Mouse (Mus musculus): Measurements from ENCODE around the gene Kmt2e.

Kmt2e gene

GRCm38 (mm10) chr5:23497920-23498319 is 63.7 kb downstream of the Kmt2e start:
- no peak for DNase-seq (ENCODE audit: extremely low read depth, low read depth, low spot score)

DNA sequence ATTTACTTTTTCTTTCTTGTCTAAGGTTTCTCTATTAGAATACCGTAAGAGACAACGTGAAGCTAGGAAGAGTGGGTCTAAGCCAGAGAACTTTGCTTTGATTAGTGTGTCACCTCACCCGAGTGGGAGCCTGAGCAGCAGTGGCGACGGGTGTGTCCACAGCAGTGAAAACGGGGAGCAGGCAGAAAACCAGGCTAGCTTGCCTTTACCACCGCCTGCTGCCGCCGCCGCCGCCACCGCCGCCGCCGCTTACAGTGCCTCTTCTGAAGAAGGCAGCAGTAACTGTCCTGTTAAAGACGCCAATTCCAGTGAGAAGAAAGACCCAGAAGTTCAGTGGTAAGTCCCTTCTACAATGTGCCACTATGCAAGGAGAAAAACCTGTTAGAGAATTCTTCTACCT is 65.0 kb downstream of the Kmt2e start:
- no peak for DNase-seq (ENCODE audit: extremely low read depth, low read depth, low spot score)

DNA sequence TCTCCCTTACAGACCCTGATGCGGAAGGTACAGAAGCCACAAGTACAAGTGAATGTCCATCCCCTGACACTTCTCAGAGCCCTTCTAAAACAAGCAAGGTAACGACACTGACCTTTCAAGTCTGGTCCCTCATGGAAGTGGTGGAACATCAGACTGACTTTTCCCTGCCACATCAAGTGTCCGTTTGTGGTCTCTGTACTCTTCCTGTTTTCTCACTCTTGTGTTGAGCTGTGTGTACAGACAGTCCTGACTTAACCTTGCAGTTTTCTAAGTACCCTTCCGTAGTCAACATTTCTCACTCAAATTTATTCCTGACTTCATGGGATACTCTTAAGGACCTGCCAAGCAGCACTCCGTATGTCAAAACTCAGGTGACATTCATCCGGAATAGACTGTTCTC is 66.5 kb downstream of the Kmt2e start:
- no peak for DNase-seq (ENCODE audit: extremely low read depth, low read depth, low spot score)

- DNase-seq (ENCODE audit: extremely low read depth, low read depth, low spot score): no peak
These were observed 67.5 kb downstream of the Kmt2e start for GRCm38 (mm10) chr5:23501582-23502316.

DNA sequence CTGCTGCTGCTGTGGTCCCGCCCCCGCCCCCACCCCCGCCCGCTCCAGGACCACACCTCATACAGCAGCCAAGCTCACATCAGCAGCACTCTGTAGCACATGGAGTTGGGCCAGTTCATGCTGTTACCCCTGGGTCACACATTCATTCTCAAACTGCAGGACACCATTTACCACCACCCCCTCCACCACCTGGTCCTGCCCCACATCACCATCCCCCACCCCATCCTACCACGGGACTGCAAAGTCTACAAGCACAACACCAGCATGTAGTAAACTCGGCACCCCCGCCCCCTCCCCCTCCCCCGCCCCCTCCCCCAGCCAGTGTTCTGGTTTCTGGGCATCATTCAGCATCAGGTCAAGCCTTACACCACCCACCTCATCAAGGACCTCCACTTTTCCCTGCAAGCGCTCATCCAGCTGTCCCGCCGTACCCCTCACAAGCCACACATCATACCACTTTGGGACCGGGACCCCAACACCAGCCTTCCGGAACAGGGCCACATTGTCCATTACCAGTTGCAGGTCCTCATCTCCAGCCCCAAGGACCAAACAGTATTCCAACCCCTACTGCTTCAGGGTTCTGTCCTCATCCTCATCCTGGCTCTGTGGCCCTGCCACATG is 68.2 kb downstream of the Kmt2e start:
- DNase-seq (ENCODE audit: extremely low read depth, low read depth, low spot score): no peak

- no peak for DNase-seq (ENCODE audit: extremely low read depth, low read depth, low spot score)
These were observed 71.3 kb downstream of the Kmt2e start for GRCm38 (mm10) chr5:23505578-23505977.

- no peak for DNase-seq (ENCODE audit: extremely low read depth, low read depth, low spot score)
These were observed 73.0 kb downstream of the Kmt2e start for GRCm38 (mm10) chr5:23507210-23507609.

GRCm38 (mm10) chr5:23508630-23509029 is 74.4 kb downstream of the Kmt2e start:
- DNase-seq (ENCODE audit: extremely low read depth, low read depth, low spot score): no peak

DNA sequence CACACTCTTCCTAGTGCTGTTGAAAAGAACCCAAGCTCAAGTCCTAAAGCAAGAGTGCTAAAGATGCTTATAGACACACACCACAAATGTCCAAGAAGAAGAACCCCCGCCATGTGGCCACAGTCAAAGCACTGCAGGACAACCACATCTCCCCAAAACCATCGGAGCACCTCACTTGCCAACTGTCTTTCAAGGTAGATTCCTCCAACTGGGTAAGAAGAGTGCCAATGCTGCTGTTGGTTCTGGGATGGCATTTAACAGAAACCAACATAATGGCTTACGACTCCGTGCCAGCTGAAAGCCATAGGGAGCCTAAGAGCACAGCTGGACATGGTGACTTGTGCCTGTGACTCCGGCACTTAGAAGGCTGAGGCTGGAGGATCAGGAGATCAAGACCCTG is 77.2 kb downstream of the Kmt2e start:
- DNase-seq (ENCODE audit: extremely low read depth, low read depth, low spot score): no peak

DNA sequence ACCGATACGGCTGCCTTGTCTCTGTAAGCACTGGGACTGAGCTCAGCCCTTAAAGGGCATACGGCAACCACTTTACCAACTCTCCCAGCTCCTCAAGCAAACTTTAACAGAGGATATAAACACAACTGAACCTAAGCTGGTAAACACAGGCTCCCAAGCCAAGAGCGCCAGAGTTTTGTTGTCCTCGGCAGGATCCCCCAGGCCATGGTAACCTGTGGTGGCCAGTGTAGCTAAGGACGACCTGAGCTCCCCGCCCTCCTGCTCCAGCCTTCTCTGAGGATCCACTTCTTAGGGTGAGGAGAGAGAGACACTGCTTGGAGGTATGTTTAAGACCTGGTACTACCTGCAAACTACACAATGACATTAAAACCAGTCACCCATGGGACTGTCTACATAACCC is 78.3 kb downstream of the Kmt2e start:
- DNase-seq (ENCODE audit: extremely low read depth, low read depth, low spot score): no peak

DNA sequence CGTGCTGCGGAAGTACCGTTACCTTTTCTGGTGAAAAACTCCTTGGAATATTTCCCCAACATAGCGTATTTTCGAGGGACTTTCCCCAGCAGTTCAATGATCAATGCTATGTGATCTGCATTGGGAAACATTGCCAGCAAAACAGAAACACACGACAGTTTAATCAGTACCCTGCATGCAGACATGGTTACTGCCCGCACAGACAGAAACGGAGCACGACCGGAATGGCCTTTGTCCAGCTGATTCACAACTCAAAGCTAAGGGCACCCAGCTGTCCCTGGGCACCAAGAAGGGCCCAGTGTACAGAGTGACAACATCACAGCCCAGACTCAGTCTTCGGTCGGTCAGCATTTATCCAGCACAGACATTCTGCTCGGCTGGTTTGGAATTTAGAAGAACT is 79.2 kb downstream of the Kmt2e start:
- DNase-seq (ENCODE audit: extremely low read depth, low read depth, low spot score): no peak

- DNase-seq (ENCODE audit: extremely low read depth, low read depth, low spot score): no peak
These were observed 80.8 kb downstream of the Kmt2e start for GRCm38 (mm10) chr5:23515038-23515437.

DNA sequence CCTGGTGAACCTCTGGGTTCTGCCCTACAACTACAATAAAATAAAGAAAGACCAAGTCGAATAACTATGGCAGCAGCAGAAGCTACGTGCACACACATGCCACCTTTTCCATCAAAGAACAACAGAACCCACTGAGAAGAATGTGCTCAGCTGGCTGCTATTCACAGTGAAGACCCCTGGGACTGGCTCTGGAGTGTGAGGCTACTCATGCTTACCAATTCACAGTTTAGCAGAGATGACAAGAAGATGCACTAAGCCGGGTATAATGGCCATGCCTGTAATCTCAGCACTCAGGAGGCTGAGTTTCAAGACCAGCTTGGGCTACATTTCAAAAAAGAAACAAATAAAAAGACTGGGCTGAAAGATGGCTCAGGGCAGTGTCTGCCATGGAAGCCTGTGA is 82.7 kb downstream of the Kmt2e start:
- no peak for DNase-seq (ENCODE audit: extremely low read depth, low read depth, low spot score)

- no peak for DNase-seq (ENCODE audit: extremely low read depth, low read depth, low spot score)
These were observed 83.6 kb downstream of the Kmt2e start for GRCm38 (mm10) chr5:23517839-23518238.

GRCm38 (mm10) chr5:23518673-23519072 is 84.4 kb downstream of the Kmt2e start:
- DNase-seq (ENCODE audit: extremely low read depth, low read depth, low spot score): no peak

DNA sequence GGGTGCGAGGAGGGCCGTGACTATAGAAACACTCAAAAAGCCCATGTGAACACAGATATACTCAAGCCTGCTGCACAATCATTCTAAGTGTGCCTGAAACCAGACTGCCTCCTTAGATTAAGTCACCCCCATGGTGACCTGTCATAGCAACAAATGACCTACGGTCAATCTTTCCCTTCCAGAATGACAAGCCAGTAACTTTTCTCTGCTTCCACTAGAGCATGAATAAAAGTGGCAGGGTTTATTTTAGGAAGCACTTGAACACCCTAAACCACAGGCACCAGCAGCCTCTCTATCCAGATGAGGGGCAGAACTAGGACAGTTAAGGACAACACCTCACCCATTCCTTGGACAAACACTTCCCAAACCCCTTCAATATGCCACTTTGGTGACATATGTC is 85.4 kb downstream of the Kmt2e start:
- no peak for DNase-seq (ENCODE audit: extremely low read depth, low read depth, low spot score)

- DNase-seq (ENCODE audit: extremely low read depth, low read depth, low spot score): peak; percentile 65
These were observed 87.4 kb downstream of the Kmt2e start for GRCm38 (mm10) chr5:23521645-23522044.

DNA sequence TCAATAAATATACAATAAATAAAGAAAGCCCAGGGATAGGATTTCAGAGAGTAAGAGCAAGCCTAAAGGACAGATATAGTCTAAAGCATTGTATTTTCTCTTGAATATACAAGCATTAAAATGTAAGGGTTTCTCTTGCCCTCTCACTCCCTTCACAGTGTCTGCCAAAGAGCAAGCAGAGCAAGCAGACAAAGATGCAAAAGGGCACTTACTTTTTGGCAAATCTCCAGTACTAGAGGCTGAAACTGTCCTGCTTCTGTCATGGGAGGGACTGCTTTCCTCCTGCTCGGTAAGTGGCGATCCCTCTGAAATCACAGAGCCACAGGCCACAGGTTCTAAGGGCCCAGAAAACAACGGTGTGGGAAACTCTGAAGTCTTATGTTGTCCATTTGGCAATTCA is 89.7 kb downstream of the Kmt2e start:
- DNase-seq (ENCODE audit: extremely low read depth, low read depth, low spot score): no peak

DNA sequence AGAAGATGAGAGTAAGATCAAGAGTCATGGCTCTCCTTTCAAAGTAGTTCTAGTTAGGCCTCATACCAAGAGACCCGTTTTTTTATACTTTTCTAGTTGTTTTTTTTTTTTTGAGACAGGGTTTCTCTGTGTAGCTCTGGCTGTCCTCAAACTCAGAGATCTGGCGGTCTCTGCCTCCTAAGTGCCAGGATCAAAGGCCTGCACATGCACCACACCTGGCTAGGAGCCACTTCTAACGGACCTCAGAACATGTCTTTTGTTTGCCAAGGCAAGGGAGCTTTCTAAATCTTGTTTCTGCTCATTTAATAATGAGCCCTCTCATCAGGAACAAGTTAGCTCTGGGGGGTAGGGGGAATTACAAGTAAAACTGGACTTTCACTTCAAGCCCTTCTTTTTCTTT is 90.4 kb downstream of the Kmt2e start:
- DNase-seq (ENCODE audit: extremely low read depth, low read depth, low spot score): no peak

- DNase-seq (ENCODE audit: extremely low read depth, low read depth, low spot score): no peak
These were observed 96.9 kb downstream of the Kmt2e start for GRCm38 (mm10) chr5:23531100-23531499.

- no peak for DNase-seq (ENCODE audit: extremely low read depth, low read depth, low spot score)
These were observed 97.4 kb downstream of the Kmt2e start for GRCm38 (mm10) chr5:23531541-23532096.

DNA sequence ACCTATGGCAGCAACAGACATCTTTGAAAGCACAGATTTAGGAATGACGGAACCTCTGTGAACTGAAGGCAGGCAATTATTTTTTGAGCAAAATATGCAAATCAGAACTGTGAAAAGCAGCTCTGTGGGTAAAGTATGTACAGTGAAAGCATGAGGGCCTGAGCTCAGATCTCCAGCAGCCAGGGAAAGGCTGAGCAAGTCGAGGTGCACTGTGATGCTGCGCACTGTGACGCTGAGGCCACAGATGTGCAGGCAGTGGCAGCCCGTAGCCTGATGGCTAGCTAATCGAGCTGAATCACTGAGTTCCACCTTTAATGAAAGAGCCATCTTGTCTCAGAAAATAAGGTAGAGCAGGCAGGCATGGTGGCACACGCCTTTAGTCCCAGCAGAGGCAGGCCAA is 101.5 kb downstream of the Kmt2e start:
- no peak for DNase-seq (ENCODE audit: extremely low read depth, low read depth, low spot score)

- peak; percentile 56 for DNase-seq (ENCODE audit: extremely low read depth, low read depth, low spot score)
These were observed 117.4 kb downstream of the Kmt2e start for GRCm38 (mm10) chr5:23551687-23552086.
